Mouse (Mus musculus): Measurements from ENCODE around the gene Tor1aip2.
"Not testable (repeated sequence)": the region's sequence is repeated elsewhere in the genome, so short reads cannot be mapped to it uniquely, and the experiment has no call there.

Gene Tor1aip2

DNA sequence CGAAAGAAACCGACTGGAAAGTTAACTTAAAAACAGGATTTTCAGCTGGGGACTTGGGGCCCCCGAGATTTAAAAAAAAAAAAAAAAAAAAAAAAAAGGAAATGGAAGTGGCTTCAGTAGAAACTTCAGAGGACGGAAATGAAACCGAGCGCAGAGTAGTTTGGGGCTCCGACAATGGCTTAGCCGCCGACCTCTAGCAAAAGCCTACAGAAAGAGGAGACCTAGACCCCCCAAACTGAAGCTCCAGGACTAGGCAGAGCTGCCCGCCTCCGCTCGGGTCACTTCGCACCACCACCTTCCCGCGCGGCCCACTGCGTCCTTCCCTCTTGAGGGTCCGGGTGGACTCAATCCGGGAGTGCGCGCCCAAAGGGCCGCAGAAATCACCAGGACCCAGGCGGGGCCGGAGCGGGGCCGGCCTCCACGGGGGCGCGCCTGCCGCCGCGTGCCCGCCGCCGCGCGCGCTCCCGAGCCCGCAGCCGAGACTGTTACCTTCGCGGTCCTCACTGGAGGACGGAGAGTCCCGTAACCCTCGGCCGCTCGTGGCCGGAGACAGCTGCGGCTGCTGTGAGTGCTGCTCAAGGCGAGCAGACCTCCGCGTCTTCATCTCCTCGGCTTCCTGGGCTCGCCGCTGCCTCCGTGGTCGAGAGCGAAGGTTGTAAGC is at the start of gene Tor1aip2:
Gene Tor1aip2, plus strand, starts transcription at position 135 of the 661 bp plus-strand sequence.
- DNase-seq (ENCODE audit: low spot score in 2 of 2): no peak

DNA sequence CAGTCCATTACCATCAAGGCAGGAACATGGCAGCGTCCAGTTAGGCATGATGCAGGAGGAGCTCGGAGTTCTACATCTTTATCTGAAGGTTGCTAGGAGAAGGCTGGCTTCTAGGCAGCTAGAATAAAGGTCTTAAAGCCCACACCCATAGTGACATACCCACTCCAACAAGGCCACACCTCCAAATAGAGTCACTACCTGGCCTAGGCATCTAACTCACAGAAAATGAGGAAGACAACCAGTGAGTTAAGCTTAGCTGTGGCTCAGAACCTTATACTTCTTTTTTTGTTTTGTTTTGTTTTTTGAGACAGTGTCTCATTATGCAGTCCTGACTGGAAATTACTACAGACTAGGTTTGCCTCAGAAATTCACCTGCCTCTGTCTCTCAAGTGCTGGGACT is 47.6 kb upstream of the Tor1aip2 start:
- no peak for DNase-seq (ENCODE audit: low spot score in 2 of 2)

DNA sequence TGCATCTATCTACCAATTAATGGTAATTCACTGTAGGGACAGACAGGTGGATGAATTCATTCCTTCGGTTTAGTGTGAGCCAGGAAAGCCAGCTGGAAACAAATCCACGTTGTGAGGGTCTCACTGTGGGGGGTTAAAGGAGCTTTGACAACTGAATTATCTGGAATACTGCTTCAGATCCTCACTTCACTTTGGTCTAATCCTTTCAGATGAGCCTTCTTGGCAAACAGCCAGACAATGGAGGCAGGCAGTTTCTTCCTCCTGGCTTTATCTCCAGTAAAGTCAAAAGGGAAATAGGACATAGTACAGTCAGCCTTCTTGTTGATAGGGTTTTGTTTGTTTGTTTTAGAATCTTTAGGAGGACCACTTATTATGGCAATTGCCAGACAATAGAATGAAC is 45.8 kb upstream of the Tor1aip2 start:
- no peak for DNase-seq (ENCODE audit: low spot score in 2 of 2)

DNA sequence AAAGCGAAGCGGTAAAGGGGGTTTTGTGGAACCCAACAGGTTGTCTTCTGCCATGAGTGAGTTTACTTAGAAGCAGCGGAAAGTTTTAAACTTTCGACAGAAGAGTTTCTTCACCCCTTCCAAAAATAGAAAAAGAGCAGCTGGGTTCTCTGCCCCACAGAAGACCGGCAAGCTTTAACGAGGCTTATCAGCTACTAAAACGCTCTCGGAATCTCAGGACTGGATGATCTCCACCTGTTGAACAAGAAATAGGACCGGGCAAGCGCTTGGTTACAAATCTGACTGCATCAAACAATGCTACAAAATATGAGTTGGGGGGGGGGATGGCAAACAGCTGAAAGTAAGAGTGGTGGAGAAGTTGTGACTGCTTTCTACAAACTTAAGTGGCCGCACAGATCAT is 44.8 kb upstream of the Tor1aip2 start:
- no peak for DNase-seq (ENCODE audit: low spot score in 2 of 2)

GRCm38 (mm10) chr1:155994524-155994923 is 40.7 kb upstream of the Tor1aip2 start:
- DNase-seq (ENCODE audit: low spot score in 2 of 2): no peak

GRCm38 (mm10) chr1:155995612-155996011 is 39.6 kb upstream of the Tor1aip2 start:
- no peak for DNase-seq (ENCODE audit: low spot score in 2 of 2)

DNA sequence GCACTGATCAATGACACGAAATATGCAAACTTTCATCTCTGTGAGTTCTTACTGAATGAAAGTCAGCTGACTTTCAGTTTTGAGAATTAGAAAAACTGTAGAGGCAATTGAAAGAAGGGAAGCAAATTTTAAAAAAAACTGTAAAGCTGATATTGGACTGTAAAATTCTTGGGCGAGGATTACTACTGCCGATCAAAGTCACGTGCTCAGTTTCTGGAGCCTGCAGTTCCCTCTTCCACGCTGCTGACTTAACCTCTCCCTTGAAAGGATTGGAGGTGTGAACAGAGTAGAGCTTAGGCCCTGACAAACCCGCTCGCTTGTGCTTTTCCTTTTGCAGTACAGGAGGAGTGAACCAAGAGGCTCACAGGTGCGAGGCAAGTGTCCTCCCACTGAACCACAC is 32.8 kb upstream of the Tor1aip2 start:
- no peak for DNase-seq (ENCODE audit: low spot score in 2 of 2)

- no peak for DNase-seq (ENCODE audit: low spot score in 2 of 2)
Measured at GRCm38 (mm10) chr1:156003201-156003935, 31.8 kb upstream of the Tor1aip2 start.

DNA sequence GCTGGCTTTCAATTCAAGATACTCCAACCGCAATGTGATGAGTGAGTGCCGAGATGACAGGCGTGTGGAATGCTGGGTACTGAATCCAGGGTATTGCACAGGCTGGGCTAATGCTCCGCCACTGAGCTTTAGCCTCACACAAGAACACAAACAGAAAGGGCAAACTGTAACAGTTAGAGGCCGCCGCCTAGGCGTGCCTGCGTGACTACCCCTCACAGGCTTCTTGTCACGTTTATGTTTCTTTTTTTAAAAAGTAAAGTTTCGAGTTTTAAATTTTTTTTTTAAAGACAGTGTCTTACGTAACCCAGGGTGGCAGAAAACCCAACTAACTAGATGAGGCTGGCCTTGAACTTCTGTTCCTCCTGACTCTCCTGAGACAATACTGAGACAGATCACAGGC is 29.3 kb upstream of the Tor1aip2 start:
- no peak for DNase-seq (ENCODE audit: low spot score in 2 of 2)

- DNase-seq (ENCODE audit: low spot score in 2 of 2): no peak
Measured at GRCm38 (mm10) chr1:156009003-156009402, 26.2 kb upstream of the Tor1aip2 start.

DNA sequence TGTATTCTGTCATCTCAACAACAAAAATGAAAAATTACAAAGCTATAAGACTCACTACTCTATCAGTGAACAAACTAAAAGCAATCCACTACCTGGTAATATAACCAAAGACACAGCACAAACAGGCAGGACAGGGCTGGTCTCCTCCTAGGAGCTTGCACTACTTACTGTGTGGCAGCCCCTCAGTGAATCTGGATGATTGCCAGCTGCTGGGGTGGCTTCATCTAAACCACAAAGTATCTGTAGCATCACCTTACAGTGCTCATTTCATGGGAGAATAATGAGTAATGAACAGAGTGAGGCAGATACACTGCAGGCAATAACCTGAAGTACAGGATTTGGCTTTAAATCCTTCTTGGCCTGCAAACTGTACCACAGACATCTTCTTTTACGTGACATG is 15.4 kb upstream of the Tor1aip2 start:
- DNase-seq (ENCODE audit: low spot score in 2 of 2): no peak

DNA sequence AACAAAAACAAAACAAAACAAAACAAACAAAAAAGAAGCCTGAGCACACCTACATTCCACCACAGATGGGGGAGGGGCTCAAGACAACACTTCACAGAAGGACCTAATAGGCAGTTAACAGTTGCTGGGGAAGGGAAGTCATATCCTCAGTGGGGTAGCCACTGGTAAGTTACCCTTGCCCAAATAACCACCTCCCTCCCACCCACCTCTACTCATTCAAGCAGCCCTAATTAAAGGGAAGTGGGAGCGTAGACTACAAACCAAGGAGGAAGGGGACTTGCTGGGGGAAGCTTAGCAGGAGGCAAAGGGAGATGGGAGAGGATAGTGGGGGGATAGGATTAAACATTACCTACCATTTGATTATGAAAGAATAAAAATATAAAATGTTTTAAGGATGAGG is 14.8 kb upstream of the Tor1aip2 start:
- no peak for DNase-seq (ENCODE audit: low spot score in 2 of 2)

GRCm38 (mm10) chr1:156024831-156025503 is 10.2 kb upstream of the Tor1aip2 start:
- no peak for DNase-seq (ENCODE audit: low spot score in 2 of 2)

GRCm38 (mm10) chr1:156027849-156028248 is 7.4 kb upstream of the Tor1aip2 start:
- no peak for DNase-seq (ENCODE audit: low spot score in 2 of 2)

GRCm38 (mm10) chr1:156028340-156028975 is 6.7 kb upstream of the Tor1aip2 start:
- no peak for DNase-seq (ENCODE audit: low spot score in 2 of 2)

DNA sequence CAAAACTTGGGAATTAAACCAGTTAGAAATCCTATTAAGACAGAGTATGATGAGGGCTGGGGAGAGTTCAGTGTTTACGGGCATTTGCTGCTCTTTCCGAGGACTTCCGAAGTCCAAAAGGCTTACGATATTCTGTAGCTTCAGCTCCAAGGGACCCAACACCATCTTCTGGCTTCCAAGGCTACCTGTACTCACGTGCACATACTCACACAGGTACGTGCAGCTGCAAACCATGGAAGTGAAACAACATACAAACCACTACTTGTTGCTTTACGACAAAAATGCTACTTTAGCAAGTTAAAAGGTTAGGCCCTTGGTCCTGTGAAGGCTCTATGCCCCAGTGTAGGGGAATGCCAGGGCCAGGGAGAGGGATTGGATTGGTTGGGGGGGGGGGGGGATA is 1.3 kb upstream of the Tor1aip2 start:
- DNase-seq (ENCODE audit: low spot score in 2 of 2): no peak

- DNase-seq (ENCODE audit: low spot score in 2 of 2): no peak
Measured at GRCm38 (mm10) chr1:156034661-156035060, 542 bp upstream of the Tor1aip2 start.

- peak; percentile 88 to 94 for DNase-seq (ENCODE audit: low spot score in 2 of 2)
Measured at GRCm38 (mm10) chr1:156035930-156036737, 931 bp downstream of the Tor1aip2 start, which contains the start of gene Tor1aip1. TSS of gene Tor1aip1 (minus strand) at chr1:156036480.

DNA sequence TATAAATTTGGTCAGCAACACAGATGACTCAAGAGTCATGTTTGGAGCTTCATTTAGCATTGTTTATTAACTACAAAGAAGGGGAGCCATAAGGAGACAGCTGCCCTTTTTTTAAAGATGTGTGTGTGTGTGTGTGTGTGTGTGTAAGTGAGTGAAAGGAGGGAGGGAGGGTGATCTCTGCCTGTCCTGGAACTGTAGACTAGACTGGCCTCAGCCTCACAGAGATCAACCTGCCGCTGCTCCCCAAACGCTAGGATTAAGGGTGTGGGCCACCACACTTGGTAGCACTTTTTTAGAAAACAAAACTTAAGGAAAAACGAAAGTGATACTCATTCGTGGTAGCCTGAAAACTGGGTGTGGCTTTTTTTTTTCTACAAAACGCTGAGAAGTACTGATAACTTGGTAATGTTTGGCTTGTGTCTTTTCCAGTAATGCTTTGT is 2.0 kb downstream of the Tor1aip2 start:
- DNase-seq (ENCODE audit: low spot score in 2 of 2): no peak

DNA sequence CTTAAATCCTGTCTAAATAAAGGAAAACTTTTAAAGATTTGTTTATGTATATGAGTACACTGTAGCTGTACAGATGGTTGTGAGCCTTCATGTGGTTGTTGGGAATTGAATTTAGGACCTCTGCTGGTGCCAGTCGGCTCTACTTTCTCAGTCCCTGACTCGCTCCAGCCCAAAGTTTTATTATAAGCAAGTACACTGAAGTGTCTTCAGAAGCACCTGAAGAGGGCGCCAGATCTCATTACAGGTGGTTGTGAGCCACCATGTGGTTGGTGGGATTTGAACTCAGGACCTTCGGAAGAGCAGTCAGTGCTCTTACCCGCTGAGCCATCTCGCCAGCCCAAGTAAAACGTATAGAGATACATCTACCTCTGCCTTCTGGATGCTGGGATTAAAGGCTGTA is 4.8 kb downstream of the Tor1aip2 start:
- DNase-seq (ENCODE audit: low spot score in 2 of 2): not testable (repeated sequence)

DNA sequence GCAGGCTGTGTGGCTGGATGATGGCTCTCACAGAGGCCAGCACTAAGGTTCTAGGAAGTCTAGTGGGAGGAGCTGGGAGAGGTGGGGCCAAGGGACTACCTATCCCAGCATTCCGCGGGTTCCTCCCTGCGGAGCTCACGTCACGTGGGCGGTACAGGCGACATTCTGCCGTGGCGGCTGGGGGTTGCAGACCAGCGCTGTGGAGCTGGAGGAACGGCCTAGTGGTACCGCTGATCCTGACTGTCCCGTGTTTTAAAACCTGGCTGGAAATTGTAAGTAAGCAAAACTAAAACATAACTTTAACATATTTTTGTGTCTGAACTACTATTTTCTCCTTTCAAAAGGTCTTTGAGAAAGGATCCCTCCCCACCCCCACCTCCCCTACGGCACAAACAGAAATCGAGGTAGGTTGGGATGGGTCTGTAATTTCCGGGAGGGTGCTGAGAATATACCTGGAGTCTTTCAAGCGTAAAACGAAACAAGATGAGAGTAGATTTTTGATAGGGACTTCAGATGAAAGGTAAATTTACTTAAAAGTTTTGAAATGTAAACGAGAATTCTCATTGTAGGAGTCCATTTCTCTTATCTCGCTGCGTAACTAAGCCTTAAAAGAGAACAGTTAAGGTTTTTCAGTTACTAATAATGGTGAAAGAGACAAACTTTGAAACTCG is 5.7 kb downstream of the Tor1aip2 start:
- DNase-seq (ENCODE audit: low spot score in 2 of 2): peak; percentile 68 to 80
